Mouse (Mus musculus) CD4-positive helper T cell, adult 2 months (primary cell): ENCODE data around the gene Rbm18.
A peak's percentile ranks its signal among the peaks of the same experiment; 100 is the strongest.
"Not testable (repeated sequence)": the region's sequence is repeated elsewhere in the genome, so short reads cannot be mapped to it uniquely, and the experiment has no call there.

Experiments
- DNase-seq: peaks from one replicate; pipeline ENCODE4 v3.0.0-alpha.2; 2012; ENCODE audit warnings: low read depth, missing footprints, low spot score

Gene Rbm18

GRCm38 (mm10) chr2:36136300-36136941 lies at the start of gene Rbm18, which contains the start of gene Mrrf:
Gene Rbm18 (minus strand): TSS chr2:36136773.
Gene Mrrf (plus strand): TSS chr2:36136389.
- DNase-seq = peak; percentile 93

GRCm38 (mm10) chr2:36184876-36185275 lies 48.3 kb upstream of the Rbm18 start:
- no peak for DNase-seq

DNA sequence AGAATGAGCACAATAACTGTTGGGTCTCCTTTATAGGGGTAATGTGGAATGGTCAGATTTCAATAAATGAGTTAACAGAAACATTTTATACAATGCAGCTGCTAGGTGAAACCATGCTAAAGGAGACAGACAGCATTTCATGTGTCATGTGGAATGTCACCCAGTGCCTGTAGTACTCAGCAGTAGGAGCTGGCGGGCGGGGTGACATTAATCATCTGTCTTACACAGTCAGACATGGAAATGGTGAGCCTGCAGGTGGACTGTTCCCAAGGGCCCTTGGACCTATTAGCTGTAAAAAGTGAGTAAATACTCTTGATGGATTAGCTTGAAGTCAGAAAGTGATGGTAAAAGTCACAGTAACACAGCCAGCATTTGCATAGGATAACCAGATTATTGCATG lies 47.6 kb upstream of the Rbm18 start:
- no peak for DNase-seq

GRCm38 (mm10) chr2:36183278-36183677 lies 46.7 kb upstream of the Rbm18 start:
- DNase-seq = no peak

GRCm38 (mm10) chr2:36181587-36182368 lies 45.2 kb upstream of the Rbm18 start:
- not testable (repeated sequence) for DNase-seq

GRCm38 (mm10) chr2:36179487-36179886 lies 42.9 kb upstream of the Rbm18 start:
- no peak for DNase-seq

DNA sequence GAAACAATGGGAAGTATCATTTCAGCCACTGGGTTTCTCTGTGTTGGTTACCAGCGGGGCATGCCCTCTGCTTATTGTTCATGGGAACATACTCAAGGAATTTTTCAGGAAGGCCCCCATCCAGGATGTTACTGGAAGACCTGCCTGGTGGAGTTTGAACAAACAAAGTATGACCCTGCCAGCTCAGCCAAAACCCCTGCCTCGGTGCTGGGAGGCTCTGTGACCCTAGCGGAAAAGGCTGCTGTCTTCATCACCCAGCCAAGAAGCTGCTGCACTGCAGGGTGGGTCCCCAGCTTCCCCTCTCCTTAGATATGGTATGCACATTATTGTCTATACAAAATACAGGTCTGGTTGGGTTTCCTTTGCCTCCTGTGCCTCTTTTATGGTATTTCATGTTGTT lies 36.0 kb upstream of the Rbm18 start:
- no peak for DNase-seq

DNA sequence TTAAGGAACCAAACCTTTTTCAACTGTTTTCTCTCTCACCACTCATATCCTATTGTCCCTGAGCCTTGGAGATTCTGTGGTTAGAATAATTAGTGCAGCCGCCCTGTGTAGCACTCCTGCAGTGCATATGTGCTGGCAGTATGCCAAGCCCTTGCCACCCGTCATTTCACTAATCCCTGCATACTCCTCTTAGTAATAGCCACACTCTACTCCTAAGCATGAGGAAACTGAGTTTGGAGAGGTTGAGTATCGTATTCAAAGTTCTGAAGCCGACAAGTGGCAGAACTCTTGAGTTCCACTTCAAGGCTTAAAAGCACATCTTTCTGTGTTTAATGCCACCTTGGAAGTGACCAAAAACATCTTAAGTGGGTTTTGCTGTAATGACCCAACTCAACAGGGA lies 35.6 kb upstream of the Rbm18 start:
- DNase-seq = no peak

- DNase-seq = no peak
Measured at GRCm38 (mm10) chr2:36169176-36169575, 32.6 kb upstream of the Rbm18 start.

GRCm38 (mm10) chr2:36167990-36168618 lies 31.5 kb upstream of the Rbm18 start:
- DNase-seq = no peak

- no peak for DNase-seq
Measured at GRCm38 (mm10) chr2:36159336-36159735, 22.8 kb upstream of the Rbm18 start.

- peak; percentile 57 for DNase-seq
Measured at GRCm38 (mm10) chr2:36157461-36157860, 20.9 kb upstream of the Rbm18 start.

GRCm38 (mm10) chr2:36152401-36152800 lies 15.8 kb upstream of the Rbm18 start:
- DNase-seq = not testable (repeated sequence)

- DNase-seq = no peak
Measured at GRCm38 (mm10) chr2:36148876-36149365, 12.3 kb upstream of the Rbm18 start.

DNA sequence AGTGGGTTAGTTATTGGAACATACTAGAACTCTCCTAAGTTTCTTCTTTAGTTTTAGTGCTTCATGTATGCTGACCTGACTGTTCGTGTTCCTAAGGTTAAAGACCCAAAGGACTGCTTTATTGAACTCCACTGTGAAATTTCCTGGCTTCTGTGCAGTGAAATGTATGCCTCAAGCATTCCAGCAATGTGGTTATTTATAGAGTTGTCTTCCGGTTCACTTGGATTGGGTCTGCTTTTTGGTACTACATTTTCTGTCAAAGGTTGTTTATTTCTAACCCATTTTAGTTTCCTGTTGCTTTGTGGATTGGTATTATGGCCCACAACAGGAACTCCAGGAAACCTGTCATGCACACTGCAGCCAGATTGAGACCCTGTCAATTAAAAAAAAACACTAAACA lies 2.5 kb upstream of the Rbm18 start:
- no peak for DNase-seq

GRCm38 (mm10) chr2:36135887-36136286 lies 686 bp downstream of the Rbm18 start:
- no peak for DNase-seq

- no peak for DNase-seq
Measured at GRCm38 (mm10) chr2:36129051-36129450, 7.5 kb downstream of the Rbm18 start.

GRCm38 (mm10) chr2:36127973-36128372 lies 8.6 kb downstream of the Rbm18 start:
- DNase-seq = no peak

DNA sequence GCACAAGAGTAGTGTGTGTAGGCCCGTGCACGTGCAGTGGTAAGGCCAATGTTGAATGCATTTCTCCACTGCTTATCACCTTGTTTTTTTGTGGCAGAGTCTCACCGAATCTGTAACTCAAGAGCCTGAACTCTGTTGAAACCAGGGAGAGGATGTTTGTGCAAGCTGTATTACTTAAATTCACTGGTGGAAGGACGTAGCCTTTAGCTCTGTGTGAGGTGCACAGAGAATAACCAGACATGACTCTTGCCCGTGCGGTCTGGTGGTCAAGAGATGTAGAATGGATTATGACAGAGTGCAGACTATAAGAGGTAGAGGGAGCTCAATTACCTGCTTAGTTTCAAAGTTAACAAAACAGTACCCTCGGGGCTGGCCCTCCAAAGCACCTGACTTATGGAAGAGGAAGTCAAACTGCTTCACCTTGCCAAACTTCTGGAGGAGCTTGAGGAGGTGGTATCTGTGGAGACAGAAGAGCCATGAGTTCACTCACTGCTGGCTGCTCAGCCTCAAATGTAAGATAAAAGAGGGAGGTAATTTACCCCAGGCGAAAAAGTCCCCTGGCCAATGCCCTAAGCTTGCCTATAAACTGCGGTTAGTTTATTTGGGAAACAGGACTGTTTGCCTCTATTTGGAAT lies 9.7 kb downstream of the Rbm18 start:
- no peak for DNase-seq

GRCm38 (mm10) chr2:36112632-36113031 lies 23.9 kb downstream of the Rbm18 start:
- DNase-seq = no peak

GRCm38 (mm10) chr2:36108615-36109014 lies 28.0 kb downstream of the Rbm18 start:
- DNase-seq = no peak
